Mouse (Mus musculus) forebrain, embryonic 10.5 days (tissue): Measurements from ENCODE around the gene Garnl3. TPM values are rescaled to one million over a fixed set of nuclear protein-coding genes. Genes with fewer than 3 reads are reported as not detected.

Source experiments
- DNase-seq: peaks from one replicate; pipeline ENCODE4 v3.0.0-alpha.2; 2017; ENCODE audit warnings: low spot score; ENCODE audit errors: extremely low spot score
- H3K27ac ChIP-seq: fragments of 300-500 bp; sonication (generic); 2 replicates; pipeline ENCODE4 v1.5.1; 2016; ENCODE audit warnings: mild to moderate bottlenecking
- H3K27me3 ChIP-seq: fragments of 300-500 bp; sonication (generic); 2 replicates; pipeline ENCODE4 v1.6.1; 2016; ENCODE audit warnings: mild to moderate bottlenecking; ENCODE audit not compliant: poor library complexity, severe bottlenecking
- H3K36me3 ChIP-seq: fragments of 300-500 bp; sonication (generic); replicated peaks from 2 replicates; pipeline ENCODE4 v1.6.1; 2016; ENCODE audit warnings: mild to moderate bottlenecking, moderate library complexity
- H3K4me1 ChIP-seq: fragments of 300-500 bp; sonication (generic); 2 replicates; pipeline ENCODE4 v1.6.1; 2016
- H3K4me3 ChIP-seq: fragments of 300-500 bp; sonication (generic); 2 replicates; pipeline ENCODE4 v1.5.1; 2016; ENCODE audit warnings: mild to moderate bottlenecking, moderate library complexity
- H3K9me3 ChIP-seq: fragments of 300-500 bp; sonication (generic); 2 replicates; pipeline ENCODE4 v1.6.1; 2016; ENCODE audit warnings: mild to moderate bottlenecking, moderate library complexity
- WGBS: fragments of 180-500 bp; shearing (Covaris S2); methylation state at CpG from one replicate; pipeline ENCODE4 v1.1.7; 2016; 5-methylcytosine and 5-hydroxymethylcytosine counted together
- polyA plus RNA-seq: library from polyadenylated mRNA; unstranded; fragments of >200 nt; fragmentation: Nextera tagmentation; extraction: Ambion mirVana; gene quantifications from 2 replicates; pipeline ENCODE4 v1.2.1, GENCODE M21; 2016

The Garnl3 gene
- polyA plus RNA-seq, 1 experiment from 2014 or later: 9.1 TPM

GRCm38 (mm10) chr2:33072333-33072732 is 59.1 kb downstream of the Garnl3 start:
- WGBS: 74% methylated on average over 2 of the region's 2 CpGs
- no peaks in the 10 kb centered on the region for H3K27me3 ChIP-seq
- no peaks in the 10 kb centered on the region for H3K36me3 ChIP-seq
- H3K27ac ChIP-seq: no peak overlapping the region
- no peak for DNase-seq
- no peaks in the 10 kb centered on the region for H3K9me3 ChIP-seq
- H3K4me3 ChIP-seq: no peak overlapping the region
- peaks cover 33% of the 10 kb centered on the region for H3K4me1 ChIP-seq

- H3K4me3 ChIP-seq: no peak overlapping the region
- no peak overlapping the region for H3K27ac ChIP-seq
- no peaks in the 10 kb centered on the region for H3K36me3 ChIP-seq
- DNase-seq: no peak
- no peaks in the 10 kb centered on the region for H3K9me3 ChIP-seq
- 81% methylated on average over 1 of the region's 1 CpGs for WGBS
- H3K4me1 ChIP-seq: peaks cover 14% of the 10 kb centered on the region; the same call in 1 of the 2 replicates
- H3K27me3 ChIP-seq: no peaks in the 10 kb centered on the region
These were observed 65.8 kb downstream of the Garnl3 start for GRCm38 (mm10) chr2:33065610-33066009.

DNA sequence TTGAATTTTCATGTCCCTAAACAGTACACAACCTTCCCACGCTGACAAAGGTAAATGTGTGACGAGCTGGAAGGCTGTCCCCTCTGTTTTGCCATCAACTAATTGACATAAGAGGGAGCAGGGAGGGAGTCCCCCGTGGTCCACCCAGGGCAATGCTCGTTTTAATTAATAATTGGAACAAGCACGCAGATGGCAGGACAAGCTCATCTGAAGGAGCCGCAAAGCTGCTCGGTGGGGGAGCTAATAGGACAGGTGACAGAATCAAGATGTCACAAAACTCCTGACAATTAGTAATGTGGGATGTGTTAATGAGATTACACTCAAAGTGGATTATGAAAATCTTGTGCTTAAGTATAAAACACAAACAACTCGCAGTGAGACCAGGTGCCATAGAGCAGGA is 68.7 kb downstream of the Garnl3 start:
- 66% methylated on average over 8 of the region's 8 CpGs for WGBS
- no peaks in the 10 kb centered on the region for H3K36me3 ChIP-seq
- H3K9me3 ChIP-seq: no peaks in the 10 kb centered on the region
- no peaks in the 10 kb centered on the region for H3K27me3 ChIP-seq
- no peak for DNase-seq
- no peak overlapping the region for H3K4me3 ChIP-seq
- H3K4me1 ChIP-seq: peaks cover 19% of the 10 kb centered on the region
- H3K27ac ChIP-seq: no peak overlapping the region

DNA sequence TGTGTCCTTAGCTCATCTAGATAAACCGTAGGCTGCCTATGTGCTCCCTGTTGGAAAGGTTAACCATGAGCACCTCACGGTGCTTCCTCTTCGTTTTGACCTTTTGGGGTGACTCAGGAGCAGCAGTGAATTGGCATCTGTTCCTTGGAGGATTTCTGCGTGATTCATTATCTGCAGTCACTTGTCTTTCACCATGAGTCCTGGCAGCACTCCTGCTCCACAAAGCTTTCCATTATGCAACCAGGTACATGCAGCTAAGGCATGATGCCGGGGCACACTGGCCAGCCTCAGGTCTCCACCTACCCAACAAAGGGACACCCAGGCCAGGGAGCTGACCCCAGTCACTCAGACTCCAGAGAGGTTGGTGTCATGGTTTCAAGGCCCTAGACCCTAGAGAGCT is 72.5 kb downstream of the Garnl3 start:
- WGBS: 92% methylated on average over 5 of the region's 5 CpGs
- Histone ChIP-seq H3K4me3 (no peak overlapping the region), H3K27me3 (no peaks in the 10 kb centered on the region), H3K4me1 (peaks cover 17% of the 10 kb centered on the region), H3K36me3 (no peaks in the 10 kb centered on the region), H3K27ac (no peak overlapping the region), H3K9me3 (no peaks in the 10 kb centered on the region)
- no peak for DNase-seq

DNA sequence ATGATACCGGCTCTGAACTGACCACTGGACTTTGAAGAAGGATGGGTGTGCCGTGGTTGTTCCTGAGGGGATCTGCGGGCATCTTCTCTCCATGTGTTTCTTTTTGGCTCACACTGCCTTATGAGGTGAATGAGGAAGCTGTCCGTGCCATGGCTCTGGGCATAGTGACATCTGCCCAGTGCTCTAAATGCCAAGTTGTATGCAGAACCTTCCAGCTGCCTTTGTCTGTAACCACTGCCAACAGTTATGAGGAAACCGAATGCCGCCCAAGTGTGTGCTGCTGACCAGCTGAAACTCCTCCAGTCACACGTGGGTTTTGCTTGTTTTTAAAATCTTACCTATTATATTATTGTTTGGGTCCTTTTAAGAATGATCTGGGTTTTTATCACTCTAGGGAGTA is 73.9 kb downstream of the Garnl3 start:
- no peaks in the 10 kb centered on the region for H3K9me3 ChIP-seq
- no peak overlapping the region for H3K27ac ChIP-seq

DNA sequence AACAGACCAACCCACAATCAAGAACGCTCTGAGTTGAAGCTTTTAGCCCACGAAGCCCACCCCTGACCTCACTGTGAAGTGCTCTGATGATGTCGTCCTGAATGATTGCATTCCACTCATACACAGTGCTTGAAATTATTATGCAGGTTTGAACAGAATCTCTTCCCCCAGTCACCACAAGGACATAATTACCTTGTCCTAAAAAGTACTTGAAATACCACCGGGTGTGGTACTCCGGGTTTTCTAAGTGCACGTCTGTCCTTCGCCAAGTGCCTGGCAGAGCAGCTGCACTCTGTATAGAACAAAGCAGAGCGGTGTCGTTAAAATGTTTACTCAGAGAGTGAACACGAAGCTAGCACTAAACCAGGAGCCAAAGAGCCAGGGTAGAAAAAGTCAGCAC is 77.5 kb downstream of the Garnl3 start:
- H3K4me3 ChIP-seq: no peak overlapping the region
- no peak for DNase-seq
- no peak overlapping the region for H3K27ac ChIP-seq
- H3K36me3 ChIP-seq: no peaks in the 10 kb centered on the region
- WGBS: 76% methylated on average over 10 of the region's 10 CpGs
- H3K4me1 ChIP-seq: 0 out of 2 replicates have a peak, but pooled peaks cover 8% of the 10 kb centered on the region
- H3K27me3 ChIP-seq: no peaks in the 10 kb centered on the region
- H3K9me3 ChIP-seq: no peaks in the 10 kb centered on the region

More for the DNA sequence above, 73.9 kb downstream of the Garnl3 start:
- no peaks in the 10 kb centered on the region for H3K36me3 ChIP-seq
- no peak overlapping the region for H3K4me3 ChIP-seq
- no peak for DNase-seq
- H3K27me3 ChIP-seq: no peaks in the 10 kb centered on the region
- 94% methylated on average over 7 of the region's 7 CpGs for WGBS
- peaks cover 16% of the 10 kb centered on the region for H3K4me1 ChIP-seq

GRCm38 (mm10) chr2:33047360-33047759 is 84.1 kb downstream of the Garnl3 start:
- no peak for DNase-seq
- WGBS: 71% methylated on average over 3 of the region's 3 CpGs
- H3K9me3 ChIP-seq: no peaks in the 10 kb centered on the region

GRCm38 (mm10) chr2:33046919-33047318 is 84.5 kb downstream of the Garnl3 start:
- Histone ChIP-seq H3K36me3 (no peaks in the 10 kb centered on the region), H3K27ac (no peak overlapping the region), H3K4me3 (no peak overlapping the region), H3K9me3 (no peaks in the 10 kb centered on the region), H3K4me1 (no peaks in the 10 kb centered on the region), H3K27me3 (no peaks in the 10 kb centered on the region)
- DNase-seq: no peak
- 64% methylated on average over 5 of the region's 5 CpGs for WGBS

More at GRCm38 (mm10) chr2:33047360-33047759, 84.1 kb downstream of the Garnl3 start:
- Histone ChIP-seq H3K4me1 (no peaks in the 10 kb centered on the region), H3K27ac (no peak overlapping the region), H3K36me3 (no peaks in the 10 kb centered on the region), H3K27me3 (no peaks in the 10 kb centered on the region), H3K4me3 (no peak overlapping the region)

GRCm38 (mm10) chr2:33045899-33046298 is 85.6 kb downstream of the Garnl3 start:
- no peaks in the 10 kb centered on the region for H3K9me3 ChIP-seq
- no peaks in the 10 kb centered on the region for H3K4me1 ChIP-seq
- no peaks in the 10 kb centered on the region for H3K27me3 ChIP-seq
- no peak overlapping the region for H3K4me3 ChIP-seq
- H3K27ac ChIP-seq: no peak overlapping the region
- WGBS: 81% methylated on average over 3 of the region's 3 CpGs
- DNase-seq: no peak
- H3K36me3 ChIP-seq: no peaks in the 10 kb centered on the region

GRCm38 (mm10) chr2:33042781-33043180 is 88.7 kb downstream of the Garnl3 start:
- Histone ChIP-seq H3K4me3 (no peak overlapping the region), H3K4me1 (no peaks in the 10 kb centered on the region), H3K27me3 (no peaks in the 10 kb centered on the region), H3K36me3 (no peaks in the 10 kb centered on the region), H3K27ac (no peak overlapping the region), H3K9me3 (no peaks in the 10 kb centered on the region)
- 72% methylated on average over 6 of the region's 6 CpGs for WGBS
- DNase-seq: no peak

- no peaks in the 10 kb centered on the region for H3K36me3 ChIP-seq
- no peaks in the 10 kb centered on the region for H3K27me3 ChIP-seq
- no peak for DNase-seq
- H3K4me3 ChIP-seq: no peak overlapping the region
- no peaks in the 10 kb centered on the region for H3K9me3 ChIP-seq
- no peaks in the 10 kb centered on the region for H3K4me1 ChIP-seq
- 64% methylated on average over 3 of the region's 3 CpGs for WGBS
- H3K27ac ChIP-seq: no peak overlapping the region
These were observed 89.9 kb downstream of the Garnl3 start for GRCm38 (mm10) chr2:33041571-33041970.

GRCm38 (mm10) chr2:33037429-33037828 is 94.0 kb downstream of the Garnl3 start:
- Histone ChIP-seq H3K27me3 (no peaks in the 10 kb centered on the region), H3K36me3 (no peaks in the 10 kb centered on the region), H3K4me1 (no peaks in the 10 kb centered on the region), H3K27ac (no peak overlapping the region), H3K9me3 (no peaks in the 10 kb centered on the region), H3K4me3 (no peak overlapping the region)
- DNase-seq: no peak
- 82% methylated on average over 1 of the region's 1 CpGs for WGBS

DNA sequence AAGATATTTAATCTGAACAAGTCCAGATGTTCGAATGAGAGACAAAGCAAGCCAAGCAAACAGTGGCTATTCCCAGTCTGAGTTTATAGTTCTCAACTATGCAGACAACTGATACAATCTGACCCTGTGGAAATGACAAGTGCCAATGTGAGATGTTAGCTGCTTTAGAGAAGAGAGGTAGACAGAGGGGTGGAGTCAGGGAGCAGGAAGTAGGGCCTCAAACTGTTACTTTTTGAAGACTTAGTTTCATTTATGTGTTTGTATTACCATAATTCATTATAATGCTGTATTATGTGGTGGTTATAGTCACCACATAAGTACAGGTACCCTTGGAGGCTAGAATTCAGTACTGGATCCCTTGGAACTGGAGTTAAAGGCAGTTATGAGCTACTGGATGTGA is 96.2 kb downstream of the Garnl3 start:
- no peaks in the 10 kb centered on the region for H3K9me3 ChIP-seq
- H3K4me3 ChIP-seq: no peak overlapping the region
- no peak overlapping the region for H3K27ac ChIP-seq
- WGBS: 84% methylated on average over 1 of the region's 1 CpGs
- no peaks in the 10 kb centered on the region for H3K4me1 ChIP-seq
- H3K36me3 ChIP-seq: no peaks in the 10 kb centered on the region
- no peaks in the 10 kb centered on the region for H3K27me3 ChIP-seq
- no peak for DNase-seq

DNA sequence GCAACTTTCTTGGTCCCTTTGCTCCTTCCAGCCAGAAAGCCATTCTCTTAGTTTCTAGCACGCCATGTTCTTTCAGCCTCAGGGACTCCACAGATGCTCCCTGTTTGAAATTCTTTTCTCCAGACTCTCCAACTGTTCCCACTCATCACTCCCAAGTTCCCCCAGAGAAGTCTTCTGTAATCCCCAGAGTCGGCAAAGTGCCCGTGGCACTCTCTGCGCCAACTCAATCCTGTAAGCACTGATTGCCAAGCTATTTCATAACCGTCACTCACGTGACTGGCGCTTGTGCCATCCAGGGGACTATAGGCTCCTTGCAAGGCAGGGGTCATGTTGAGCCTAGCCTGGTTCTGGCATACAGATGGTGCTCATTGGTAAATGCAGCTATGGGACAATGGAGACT is 98.2 kb downstream of the Garnl3 start:
- WGBS: 93% methylated on average over 7 of the region's 7 CpGs
- Histone ChIP-seq H3K9me3 (no peaks in the 10 kb centered on the region), H3K4me1 (no peaks in the 10 kb centered on the region), H3K4me3 (no peak overlapping the region), H3K36me3 (no peaks in the 10 kb centered on the region), H3K27ac (no peak overlapping the region), H3K27me3 (no peaks in the 10 kb centered on the region)
- no peak for DNase-seq
